Mouse (Mus musculus) embryonic facial prominence, embryonic 15.5 days (tissue): ENCODE data around the gene Tti1. TPM values are rescaled to one million over a fixed set of nuclear protein-coding genes. Genes with fewer than 3 reads are reported as not detected.
"Not testable (repeated sequence)": the region's sequence is repeated elsewhere in the genome, so short reads cannot be mapped to it uniquely, and the experiment has no call there.

Experiments used
- ATAC-seq: fragments of 200-750 bp; cut with Nextera tagmentation; 2 replicates; pipeline ENCODE4 v1.8.0; 2017; ENCODE audit warnings: low read depth, moderate TSS enrichment; ENCODE audit not compliant: insufficient number of reproducible peaks, low FRiP score, low TSS enrichment
- H3K27ac ChIP-seq: fragments of 300-500 bp; sonication (generic); replicated peaks from 2 replicates; pipeline ENCODE4 v1.5.1; 2015; ENCODE audit warnings: mild to moderate bottlenecking, inconsistent platforms
- H3K27me3 ChIP-seq: fragments of 300-500 bp; sonication (generic); 2 replicates; pipeline ENCODE4 v1.6.1; 2015; ENCODE audit warnings: inconsistent platforms
- H3K36me3 ChIP-seq: fragments of 300-500 bp; sonication (generic); 2 replicates; pipeline ENCODE4 v1.6.1; 2015; ENCODE audit warnings: mild to moderate bottlenecking, inconsistent platforms
- H3K4me1 ChIP-seq: fragments of 300-500 bp; sonication (generic); 2 replicates; pipeline ENCODE4 v1.6.1; 2015; ENCODE audit warnings: inconsistent platforms
- H3K4me2 ChIP-seq: fragments of 300-500 bp; sonication (generic); replicated peaks from 2 replicates; pipeline ENCODE4 v1.6.1; 2015; ENCODE audit warnings: mild to moderate bottlenecking, inconsistent platforms
- H3K4me3 ChIP-seq: fragments of 300-500 bp; sonication (generic); replicated peaks from 2 replicates; pipeline ENCODE4 v1.5.1; 2015; ENCODE audit warnings: mild to moderate bottlenecking, inconsistent platforms
- H3K9ac ChIP-seq: fragments of 300-500 bp; sonication (generic); 2 replicates; pipeline ENCODE4 v1.6.1; 2015; ENCODE audit warnings: inconsistent platforms
- H3K9me3 ChIP-seq: fragments of 300-500 bp; sonication (generic); replicated peaks from 2 replicates; pipeline ENCODE4 v1.6.1; 2016; ENCODE audit warnings: inconsistent platforms
- WGBS: fragments of 180-500 bp; shearing (Covaris S2); methylation state at CpG from one replicate; pipeline ENCODE4 v1.1.7; 2015; 5-methylcytosine and 5-hydroxymethylcytosine counted together
- polyA plus RNA-seq: library from polyadenylated mRNA; unstranded; fragments of >200 nt; fragmentation: Nextera tagmentation; extraction: Ambion mirVana; gene quantifications from 2 replicates; pipeline ENCODE4 v1.2.1, GENCODE M21; 2015

Gene Tti1
- polyA plus RNA-seq, 1 experiment from 2014 or later, result 24.6 TPM

DNA sequence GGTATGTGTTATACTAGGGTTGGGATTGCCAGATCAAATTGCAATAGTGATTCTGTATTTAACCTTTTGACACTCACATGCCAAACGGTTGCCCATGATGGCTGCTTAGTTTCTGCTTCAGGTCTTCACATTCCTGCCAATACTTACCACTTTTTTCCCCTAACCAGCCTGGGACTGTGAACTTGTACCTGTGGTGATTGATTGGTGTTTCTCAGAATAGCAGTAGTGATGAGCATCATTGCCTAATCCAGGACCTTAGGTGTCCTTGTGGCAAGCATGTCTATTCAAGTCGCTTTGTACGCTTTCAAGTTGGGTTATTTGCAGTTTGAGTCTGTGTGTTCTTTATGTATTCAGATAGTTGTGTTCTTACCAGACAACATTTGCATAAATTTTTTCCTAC, 34.8 kb upstream of the Tti1 start:
- Histone ChIP-seq H3K36me3 (peaks cover 56% of the 10 kb centered on the region), H3K9me3 (no peaks in the 10 kb centered on the region), H3K27me3 (no peaks in the 10 kb centered on the region), H3K9ac (no peak overlapping the region), H3K4me3 (no peak overlapping the region), H3K27ac (no peak overlapping the region), H3K4me1 (peaks cover 12% of the 10 kb centered on the region; the same call in 1 of the 2 replicates), H3K4me2 (no peak overlapping the region)
- no peak for ATAC-seq
- WGBS, result 82% methylated on average over 3 of the region's 3 CpGs

DNA sequence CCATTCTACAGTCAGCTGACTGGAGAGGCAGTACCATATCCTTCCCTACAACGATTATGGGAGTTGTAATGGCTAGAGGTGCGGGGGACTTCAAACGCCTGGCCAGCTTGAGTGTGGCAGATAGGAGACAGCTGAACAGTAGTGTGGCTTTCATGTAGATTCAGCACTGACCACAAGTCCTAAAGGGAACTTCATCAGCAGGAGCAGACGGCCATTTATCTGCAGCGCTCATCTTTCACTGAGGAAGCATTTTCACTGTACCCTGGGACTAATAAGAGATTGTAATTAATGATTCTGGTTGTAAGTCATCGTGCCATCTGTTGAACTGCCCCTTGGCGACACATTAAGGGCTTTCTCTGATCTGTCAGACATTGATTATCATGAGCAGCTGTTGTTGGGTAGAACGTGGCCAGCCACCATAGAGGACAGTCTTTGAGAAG, 31.5 kb upstream of the Tti1 start:
- H3K9ac ChIP-seq, result no peak overlapping the region
- H3K4me2 ChIP-seq, result no peak overlapping the region
- peaks cover 60% of the 10 kb centered on the region for H3K36me3 ChIP-seq
- H3K27ac ChIP-seq, result no peak overlapping the region
- WGBS, result 79% methylated on average over 8 of the region's 8 CpGs
- H3K4me3 ChIP-seq, result no peak overlapping the region
- H3K27me3 ChIP-seq, result no peaks in the 10 kb centered on the region
- no peaks in the 10 kb centered on the region for H3K9me3 ChIP-seq
- no peaks in the 10 kb centered on the region for H3K4me1 ChIP-seq
- no peak for ATAC-seq

DNA sequence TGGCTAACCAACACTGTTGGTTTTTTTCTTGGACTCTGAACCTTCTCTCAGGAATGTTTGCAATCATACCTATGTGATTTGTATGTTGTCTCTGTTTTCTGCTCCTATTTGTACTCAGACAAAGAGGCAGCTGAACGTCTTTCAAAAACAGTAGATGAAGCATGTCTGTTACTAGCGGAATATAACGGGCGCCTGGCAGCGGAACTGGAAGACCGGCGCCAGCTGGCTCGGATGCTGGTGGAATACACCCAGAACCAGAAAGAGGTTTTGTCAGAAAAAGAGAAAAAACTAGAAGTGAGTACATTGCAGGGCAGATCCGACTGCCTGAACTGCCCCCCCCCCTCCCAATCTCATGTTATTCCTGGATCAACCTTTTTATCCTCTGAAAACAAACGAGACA, 30.3 kb upstream of the Tti1 start:
- WGBS, result 66% methylated on average over 10 of the region's 10 CpGs
- Histone ChIP-seq H3K9me3 (no peaks in the 10 kb centered on the region), H3K4me3 (no peak overlapping the region), H3K4me1 (no peaks in the 10 kb centered on the region), H3K36me3 (peaks cover 60% of the 10 kb centered on the region), H3K27me3 (no peaks in the 10 kb centered on the region), H3K9ac (no peak overlapping the region), H3K27ac (no peak overlapping the region), H3K4me2 (no peak overlapping the region)
- ATAC-seq, result no peak

DNA sequence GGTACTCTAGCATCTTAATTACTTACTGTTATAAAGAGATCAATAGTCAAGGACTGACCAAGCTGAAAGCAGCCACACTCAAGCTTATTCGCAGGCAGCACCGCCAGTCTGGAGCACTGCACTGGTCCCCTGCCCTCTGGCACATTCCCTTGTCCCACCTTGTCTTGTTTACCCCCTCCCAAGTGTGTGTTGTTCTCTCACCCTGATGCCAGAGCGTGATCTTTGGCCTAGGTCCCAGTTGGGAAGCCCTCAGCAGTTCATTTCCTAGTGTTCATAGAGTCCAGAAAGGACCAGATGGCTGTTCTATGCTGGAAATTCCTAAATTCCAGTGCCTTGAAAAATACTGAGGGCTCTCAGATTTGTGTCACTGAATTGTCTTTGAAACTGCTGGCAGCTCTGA, 28.8 kb upstream of the Tti1 start:
- Histone ChIP-seq H3K4me1 (no peaks in the 10 kb centered on the region), H3K9ac (no peak overlapping the region), H3K4me2 (no peak overlapping the region), H3K36me3 (peaks cover 56% of the 10 kb centered on the region), H3K27ac (no peak overlapping the region), H3K4me3 (no peak overlapping the region), H3K9me3 (no peaks in the 10 kb centered on the region), H3K27me3 (no peaks in the 10 kb centered on the region)
- no peak for ATAC-seq
- 87% methylated on average over 3 of the region's 3 CpGs for WGBS

DNA sequence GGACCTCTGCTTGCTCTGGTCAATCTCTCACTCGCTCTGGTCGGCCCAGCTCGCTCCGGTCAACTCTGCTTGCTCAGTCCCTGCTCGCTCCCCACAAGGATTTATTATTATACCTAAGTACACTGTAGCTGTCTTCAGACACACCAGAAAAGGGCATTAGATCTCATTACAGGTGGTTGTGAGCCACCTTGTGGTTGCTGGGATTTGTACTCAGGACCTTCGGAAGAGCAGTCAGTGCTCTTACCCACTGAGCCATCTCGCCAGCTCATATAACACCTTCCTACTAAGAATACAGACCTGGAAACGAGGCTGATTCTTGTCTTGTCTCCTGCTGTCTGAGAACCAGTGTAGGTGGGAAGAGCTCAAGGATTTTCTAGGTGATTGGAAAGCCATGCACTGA, 27.1 kb upstream of the Tti1 start:
- not testable (repeated sequence) for H3K4me3 ChIP-seq, H3K4me2 ChIP-seq, H3K9ac ChIP-seq, H3K27ac ChIP-seq, H3K27me3 ChIP-seq, H3K4me1 ChIP-seq, H3K9me3 ChIP-seq, ATAC-seq
- WGBS, result 89% methylated on average over 8 of the region's 8 CpGs
- peaks cover 49% of the 10 kb centered on the region for H3K36me3 ChIP-seq

DNA sequence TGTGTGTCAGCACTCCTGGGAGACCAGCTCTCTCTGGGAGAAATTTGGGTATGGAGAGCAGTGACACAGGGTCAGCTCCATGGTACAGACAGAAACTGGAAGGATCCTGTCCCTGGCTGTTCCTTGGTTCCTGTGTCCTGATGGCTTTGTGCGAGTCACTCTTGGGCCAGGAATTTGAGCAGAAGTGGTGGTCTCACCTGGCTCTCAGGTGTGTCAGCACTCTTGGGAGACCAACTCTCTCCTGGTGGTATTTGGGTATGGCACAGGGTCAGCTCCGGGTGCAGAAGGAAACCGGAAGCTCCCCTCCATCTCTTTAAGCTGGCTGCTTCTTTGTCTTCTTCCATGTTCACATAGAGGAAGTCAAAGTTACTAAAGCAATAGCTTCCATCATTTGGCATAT, 26.4 kb upstream of the Tti1 start:
- Histone ChIP-seq H3K4me1 (no peaks in the 10 kb centered on the region), H3K4me3 (no peak overlapping the region), H3K9ac (no peak overlapping the region), H3K4me2 (no peak overlapping the region), H3K9me3 (no peaks in the 10 kb centered on the region), H3K27me3 (no peaks in the 10 kb centered on the region), H3K27ac (no peak overlapping the region), H3K36me3 (peaks cover 47% of the 10 kb centered on the region)
- ATAC-seq, result no peak
- 89% methylated on average over 3 of the region's 3 CpGs for WGBS

DNA sequence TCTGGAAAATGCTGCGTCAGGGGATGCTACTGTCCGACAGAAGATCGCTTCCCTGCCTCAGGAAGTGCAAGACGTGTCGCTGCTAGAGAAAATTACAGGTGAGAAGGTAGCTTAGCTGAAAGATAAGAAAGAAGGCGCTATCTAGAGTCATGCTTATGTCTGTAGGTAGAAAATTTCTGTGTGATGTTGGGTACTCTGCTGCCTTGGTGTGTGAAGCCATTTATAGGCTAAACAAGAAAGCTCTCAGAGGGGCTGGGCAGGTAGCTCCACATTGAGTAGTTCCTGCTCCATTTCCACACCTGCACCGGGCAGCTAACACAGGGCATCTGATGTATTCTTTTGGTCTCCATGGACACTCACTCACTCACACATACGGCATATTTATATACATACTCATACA, 21.9 kb upstream of the Tti1 start:
- Histone ChIP-seq H3K36me3 (peaks cover 55% of the 10 kb centered on the region), H3K27ac (no peak overlapping the region), H3K9me3 (no peaks in the 10 kb centered on the region), H3K27me3 (no peaks in the 10 kb centered on the region), H3K4me2 (no peak overlapping the region), H3K4me1 (no peaks in the 10 kb centered on the region), H3K9ac (no peak overlapping the region), H3K4me3 (no peak overlapping the region)
- WGBS, result 95% methylated on average over 8 of the region's 8 CpGs
- ATAC-seq, result no peak

DNA sequence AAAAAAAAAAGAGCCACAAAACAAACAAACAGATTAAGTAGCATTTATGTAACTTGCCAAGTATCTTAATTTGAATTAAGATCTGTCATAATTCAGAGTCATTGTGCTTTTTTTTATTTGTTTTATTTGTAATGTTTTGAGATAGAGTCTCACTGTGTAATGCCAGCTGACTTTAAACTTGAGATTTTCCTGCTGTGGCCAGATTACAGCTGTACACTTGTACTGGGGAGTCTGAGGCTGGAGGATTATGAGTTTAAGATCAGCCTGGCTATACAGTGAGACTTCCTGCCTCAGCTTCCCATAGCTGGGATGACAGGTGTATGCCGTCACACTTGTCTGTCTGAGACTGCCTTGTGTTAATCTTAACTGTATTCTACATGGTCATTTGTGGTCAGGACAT, 20.5 kb upstream of the Tti1 start:
- ATAC-seq, result no peak
- Histone ChIP-seq H3K36me3 (peaks cover 58% of the 10 kb centered on the region), H3K4me3 (no peak overlapping the region), H3K27me3 (no peaks in the 10 kb centered on the region), H3K9me3 (no peaks in the 10 kb centered on the region), H3K27ac (no peak overlapping the region), H3K4me1 (no peaks in the 10 kb centered on the region), H3K9ac (no peak overlapping the region), H3K4me2 (no peak overlapping the region)
- WGBS, result 97% methylated on average over 1 of the region's 1 CpGs

DNA sequence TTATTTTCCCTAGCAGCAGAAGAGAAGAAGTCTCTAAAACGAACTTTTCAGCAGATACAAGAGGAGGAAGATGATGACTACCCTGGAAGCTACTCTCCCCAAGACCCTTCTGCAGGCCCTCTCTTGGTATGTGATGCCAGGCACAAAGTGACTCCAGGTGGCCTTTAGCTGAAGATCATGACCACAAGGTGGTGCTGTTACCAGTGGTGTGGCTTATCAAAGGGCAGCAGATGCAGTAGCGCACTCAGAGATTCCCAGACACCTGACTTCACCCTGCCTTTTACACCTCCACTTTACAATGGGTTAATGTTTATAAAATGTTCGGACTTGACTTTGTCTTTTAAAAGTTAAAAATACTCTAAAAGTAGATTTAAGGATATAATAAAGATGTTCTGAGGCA, 19.7 kb upstream of the Tti1 start:
- Histone ChIP-seq H3K9ac (no peak overlapping the region), H3K4me1 (no peaks in the 10 kb centered on the region), H3K36me3 (peaks cover 63% of the 10 kb centered on the region), H3K4me2 (no peak overlapping the region), H3K4me3 (no peak overlapping the region), H3K27ac (no peak overlapping the region), H3K9me3 (no peaks in the 10 kb centered on the region), H3K27me3 (no peaks in the 10 kb centered on the region)
- 71% methylated on average over 3 of the region's 3 CpGs for WGBS
- no peak for ATAC-seq

DNA sequence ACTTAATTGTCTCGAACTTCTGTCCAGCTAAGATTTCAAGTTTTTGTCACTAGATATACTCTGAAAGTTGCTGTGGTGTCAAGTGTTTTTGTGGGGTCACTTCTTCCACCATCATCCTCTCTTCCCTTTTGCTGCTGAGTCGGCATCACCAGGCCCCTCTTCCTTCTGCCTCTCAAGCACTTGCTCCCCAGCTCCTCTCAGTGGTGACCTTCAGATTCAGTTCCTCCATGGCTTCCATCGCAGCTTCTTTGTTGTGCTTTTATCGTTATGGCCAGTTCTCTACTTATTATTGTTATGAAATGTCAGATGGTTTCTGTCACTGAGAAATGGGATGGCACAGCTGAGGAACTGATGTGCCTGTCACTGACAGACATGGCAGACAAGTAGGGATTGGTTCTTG, 18.0 kb upstream of the Tti1 start:
- no peak overlapping the region for H3K9ac ChIP-seq
- no peak overlapping the region for H3K4me2 ChIP-seq
- no peaks in the 10 kb centered on the region for H3K4me1 ChIP-seq
- peaks cover 62% of the 10 kb centered on the region for H3K36me3 ChIP-seq
- no peaks in the 10 kb centered on the region for H3K27me3 ChIP-seq
- ATAC-seq, result no peak; the same call in 1 of the 2 replicates
- no peaks in the 10 kb centered on the region for H3K9me3 ChIP-seq
- no peak overlapping the region for H3K27ac ChIP-seq
- H3K4me3 ChIP-seq, result no peak overlapping the region
- 76% methylated on average over 4 of the region's 4 CpGs for WGBS

DNA sequence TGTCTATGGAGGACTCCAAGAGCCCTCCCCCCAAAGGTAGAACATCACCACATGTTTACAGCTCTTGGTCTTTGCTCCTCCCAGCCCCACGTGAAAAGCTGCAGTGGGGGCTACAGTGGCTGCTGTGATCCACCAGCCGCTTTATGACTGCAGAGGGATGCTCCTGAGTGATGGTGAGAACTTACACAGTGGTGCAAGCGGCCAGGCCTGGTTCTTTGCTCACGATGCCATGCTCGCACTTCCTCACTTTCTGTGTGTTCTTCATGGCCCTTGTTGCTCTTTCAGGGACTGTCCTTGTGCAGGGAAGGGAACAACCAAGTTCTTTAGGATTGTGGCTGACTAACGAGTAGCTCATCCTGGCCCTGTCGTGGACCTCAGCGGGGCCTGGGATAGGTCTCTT, 15.3 kb upstream of the Tti1 start:
- Histone ChIP-seq H3K9ac (no peak overlapping the region), H3K27ac (no peak overlapping the region), H3K27me3 (no peaks in the 10 kb centered on the region), H3K9me3 (no peaks in the 10 kb centered on the region), H3K4me3 (no peak overlapping the region), H3K4me2 (no peak overlapping the region), H3K4me1 (no peaks in the 10 kb centered on the region), H3K36me3 (peaks cover 58% of the 10 kb centered on the region)
- ATAC-seq, result no peak
- WGBS, result 89% methylated on average over 8 of the region's 8 CpGs

DNA sequence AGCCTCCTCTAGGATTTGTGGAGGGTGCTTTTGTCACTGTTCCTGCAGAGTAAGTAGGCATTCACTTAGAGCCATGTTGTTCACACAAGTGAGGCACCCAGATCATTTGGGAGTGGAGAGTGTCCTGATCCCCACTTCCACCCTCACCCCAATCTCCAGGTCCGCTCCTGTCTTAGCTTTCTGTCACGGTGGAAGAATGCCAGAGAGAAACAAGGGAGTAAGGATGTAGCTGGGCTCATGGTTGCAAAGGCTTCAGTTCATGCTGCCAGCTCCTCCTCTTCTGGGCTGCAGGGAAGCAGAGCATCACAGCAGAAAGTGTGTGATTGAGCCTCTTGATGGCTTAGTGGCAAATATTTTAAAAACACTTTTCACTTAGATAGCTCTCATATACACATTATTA, 12.2 kb upstream of the Tti1 start:
- no peak overlapping the region for H3K27ac ChIP-seq
- H3K4me1 ChIP-seq, result no peaks in the 10 kb centered on the region
- H3K36me3 ChIP-seq, result peaks cover 43% of the 10 kb centered on the region
- H3K9me3 ChIP-seq, result no peaks in the 10 kb centered on the region
- no peak overlapping the region for H3K4me3 ChIP-seq
- ATAC-seq, result no peak
- no peaks in the 10 kb centered on the region for H3K27me3 ChIP-seq
- H3K9ac ChIP-seq, result no peak overlapping the region
- 75% methylated on average over 2 of the region's 2 CpGs for WGBS
- H3K4me2 ChIP-seq, result no peak overlapping the region
